Mouse (Mus musculus) right cerebral cortex, postnatal 10 days (tissue): ENCODE data around the gene Ighmbp2.
A peak's percentile ranks its signal among the peaks of the same experiment; 100 is the strongest.

ENCODE experiments used
- DNase-seq, 2 experiments: peaks; one replicate each; pipeline ENCODE4 v3.0.0; 2021; ENCODE audit warnings: low spot score in 2 of 2

Ighmbp2 gene

DNA sequence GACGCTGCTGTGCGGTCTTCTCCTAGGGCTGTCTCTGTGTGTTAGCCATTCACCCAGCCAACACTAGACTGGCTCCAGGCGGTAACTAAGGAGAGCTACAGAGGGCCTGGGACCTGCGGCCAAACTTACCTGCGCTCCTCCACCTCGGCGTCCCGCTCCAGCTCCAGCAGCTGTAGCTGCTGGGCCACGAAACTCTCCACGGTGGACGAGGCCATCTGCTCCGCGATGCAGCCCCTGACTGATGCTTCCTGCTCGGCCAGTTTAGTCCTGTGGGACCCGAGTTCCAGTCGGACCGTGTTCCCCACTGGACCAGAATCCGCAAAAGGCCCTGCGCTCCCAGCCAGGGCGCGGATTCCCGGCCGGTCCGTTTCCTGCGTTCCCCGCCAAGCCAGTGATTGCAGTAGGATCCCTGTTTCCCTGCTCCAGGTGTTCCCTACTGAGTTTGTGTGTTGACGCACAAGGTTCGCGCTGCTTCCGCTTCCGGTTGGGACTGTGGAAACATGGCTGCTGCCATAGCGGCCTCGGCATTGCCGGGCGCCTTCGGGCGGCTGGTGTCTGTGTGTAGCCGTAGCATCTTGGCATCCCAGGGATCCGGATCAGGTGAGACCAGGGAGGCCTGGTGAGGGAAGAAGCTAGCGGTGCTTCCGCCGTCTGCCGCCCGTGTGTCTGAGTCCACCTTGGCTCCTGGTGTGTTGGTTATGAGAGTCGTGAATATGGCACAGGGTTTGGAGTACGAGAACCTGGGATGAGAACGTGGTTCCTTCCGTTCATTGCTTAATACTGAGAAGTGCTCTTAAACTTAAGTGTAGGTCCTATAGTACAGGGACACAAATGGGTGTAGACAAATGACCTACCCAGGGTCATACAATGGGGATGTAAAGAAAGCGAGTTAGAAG, at the start of gene Ighmbp2, which contains the start of gene Mrpl21:
Gene Ighmbp2, minus strand, starts transcription at position 446 of the 896 bp plus-strand sequence.
Gene Mrpl21, plus strand, starts transcription at position 330 of the 896 bp plus-strand sequence.
- peak; percentile 95 for DNase-seq

DNA sequence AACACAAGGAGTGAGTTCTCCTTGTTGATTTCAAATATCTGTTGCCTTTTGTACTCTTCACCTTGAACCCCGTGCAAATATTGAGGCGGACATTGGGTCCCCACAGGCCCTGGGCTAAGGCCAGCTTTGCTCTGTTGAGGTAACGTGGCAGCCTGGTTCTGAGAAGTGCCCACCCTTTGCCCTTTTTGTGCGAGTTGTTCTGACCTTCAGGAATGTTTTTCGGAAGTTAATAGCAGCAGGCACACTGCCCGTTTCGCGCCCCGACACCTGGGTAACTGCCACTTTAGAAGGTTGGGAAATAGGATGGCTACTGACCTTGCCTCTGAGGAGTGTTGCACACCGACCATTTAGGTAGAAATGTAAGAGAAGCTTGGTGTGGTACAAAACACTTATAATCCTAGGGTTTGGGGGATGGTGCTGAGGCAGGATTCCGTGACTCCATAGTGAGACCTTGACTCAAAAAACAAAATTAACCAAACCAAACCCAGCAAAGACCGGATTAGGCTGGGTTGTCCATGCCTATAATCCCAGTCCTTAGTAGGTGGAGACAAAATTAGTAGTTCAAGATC, 43.7 kb upstream of the Ighmbp2 start:
- no peak for DNase-seq

DNA sequence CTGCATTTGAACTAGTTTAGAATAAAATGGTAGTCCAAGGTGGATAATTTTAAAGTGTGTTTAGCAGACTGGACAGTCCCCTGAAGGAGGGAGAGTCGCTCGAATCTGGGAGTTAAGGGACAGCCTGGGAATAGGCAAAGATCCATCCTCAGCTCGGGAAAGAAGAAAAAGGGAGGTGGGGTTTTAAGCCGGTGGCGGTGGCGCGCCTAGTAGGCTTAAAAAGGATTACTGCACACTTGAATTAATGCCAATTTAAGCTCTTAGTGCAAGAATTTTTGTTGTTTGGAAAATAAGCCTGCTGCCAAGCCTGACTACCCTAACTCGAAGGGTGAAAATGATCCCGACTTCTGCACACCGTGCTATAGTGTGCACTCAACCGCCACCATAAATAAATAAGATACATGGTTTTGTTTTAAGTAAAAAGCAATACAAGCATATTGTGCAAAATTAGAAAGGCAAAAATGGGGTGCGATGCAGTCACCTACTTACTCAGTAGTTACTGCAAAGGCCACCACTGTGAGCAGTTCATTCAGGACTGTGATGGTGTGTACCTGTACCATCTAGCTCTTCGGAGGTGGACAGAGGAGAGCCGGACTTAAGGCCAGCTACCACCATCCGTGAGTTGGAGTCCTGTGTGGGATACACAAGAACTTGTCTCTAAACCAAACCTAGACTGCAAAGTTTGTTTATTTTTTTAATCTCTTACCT, 43.1 kb upstream of the Ighmbp2 start:
- DNase-seq = no peak

DNA sequence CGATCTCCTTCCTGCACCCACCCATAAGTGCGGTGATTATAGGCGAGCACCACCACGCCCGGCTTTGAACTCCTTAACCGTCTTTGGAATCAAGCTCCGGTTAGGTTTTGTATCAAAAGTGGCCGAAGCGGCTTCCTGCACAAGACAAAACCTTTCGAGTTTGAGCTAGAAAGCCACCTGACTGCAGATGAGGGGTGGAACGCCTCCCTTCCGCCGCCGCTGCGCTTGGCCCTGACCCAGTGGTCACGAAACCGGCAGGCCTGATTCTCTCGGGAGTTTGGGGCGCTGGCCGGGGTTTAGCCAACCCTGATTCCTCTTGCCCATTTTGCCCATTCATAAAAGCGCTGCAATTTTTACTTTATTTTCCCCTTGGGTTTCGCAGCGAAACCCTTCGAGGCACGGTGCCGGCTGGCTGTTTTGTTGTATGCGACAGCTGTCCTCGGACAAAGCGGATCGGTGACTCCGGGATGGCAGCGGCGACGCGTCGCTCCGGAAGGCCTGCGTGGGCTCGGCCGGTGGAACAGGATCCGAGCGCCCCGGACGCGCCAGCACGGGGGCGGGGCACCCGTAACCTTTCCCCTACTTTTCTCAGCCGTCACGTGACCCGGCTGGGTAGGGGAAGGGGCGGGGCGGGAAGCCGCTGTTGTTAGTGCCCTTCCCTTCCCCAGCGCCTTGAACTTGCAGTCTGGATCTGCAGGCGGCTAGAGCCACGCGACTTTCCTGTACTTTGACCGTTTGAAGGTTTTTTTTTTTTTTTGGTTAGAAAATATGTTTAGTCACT, 42.3 kb upstream of the Ighmbp2 start:
- peak; percentile 88 to 89 for DNase-seq

DNA sequence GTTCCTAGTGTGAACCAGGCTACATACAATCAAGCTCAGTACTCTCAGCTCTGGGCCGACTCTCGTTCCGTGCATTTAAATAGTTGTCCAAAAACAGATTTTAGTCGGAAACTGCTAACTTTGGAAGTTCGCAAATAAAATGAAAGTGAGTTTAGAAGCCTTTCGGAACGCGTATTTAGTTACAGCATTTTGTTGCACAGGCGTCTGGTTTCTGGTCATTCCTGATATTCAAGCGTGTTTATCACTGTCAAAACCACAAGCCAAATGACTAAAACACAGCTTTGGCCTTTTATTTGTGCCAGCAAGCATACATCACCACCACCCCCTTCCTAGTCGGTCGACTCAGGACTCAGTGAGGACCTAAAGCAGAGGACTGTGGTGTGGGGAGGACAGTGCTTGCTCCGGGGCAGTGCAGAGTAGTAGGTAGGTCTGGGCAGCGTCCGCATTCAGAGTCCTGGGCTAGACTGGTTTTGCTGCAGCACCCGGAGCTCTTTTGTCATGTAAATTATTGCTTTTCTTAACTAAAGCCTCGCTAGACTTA, 41.5 kb upstream of the Ighmbp2 start:
- DNase-seq = no peak

DNA sequence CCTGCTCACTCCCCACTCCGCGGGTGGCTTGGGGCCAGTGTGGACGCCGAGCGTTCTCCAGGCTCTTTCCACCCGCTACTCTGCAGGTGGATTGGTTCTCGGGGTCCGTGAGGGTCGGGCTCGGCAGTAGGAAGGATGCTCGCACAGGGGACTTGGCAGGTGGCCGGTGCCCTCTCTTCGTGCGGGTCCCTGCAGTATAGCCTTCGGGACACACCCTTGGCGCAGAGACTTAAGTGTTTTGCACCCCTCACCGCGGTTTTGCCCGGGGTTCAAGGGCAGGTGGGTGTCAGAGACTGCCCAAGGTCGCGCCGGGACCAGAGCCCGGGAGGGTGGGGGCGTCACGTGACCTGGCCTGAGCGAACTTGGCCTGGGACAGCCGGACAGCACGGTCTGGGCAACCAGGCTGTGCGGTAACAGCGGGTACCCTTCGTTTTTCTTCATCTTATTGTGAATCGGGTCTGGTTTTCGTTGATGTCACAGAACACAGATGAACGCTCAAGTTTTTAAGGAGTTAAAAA, 41.0 kb upstream of the Ighmbp2 start:
- peak; percentile 68 for DNase-seq

DNA sequence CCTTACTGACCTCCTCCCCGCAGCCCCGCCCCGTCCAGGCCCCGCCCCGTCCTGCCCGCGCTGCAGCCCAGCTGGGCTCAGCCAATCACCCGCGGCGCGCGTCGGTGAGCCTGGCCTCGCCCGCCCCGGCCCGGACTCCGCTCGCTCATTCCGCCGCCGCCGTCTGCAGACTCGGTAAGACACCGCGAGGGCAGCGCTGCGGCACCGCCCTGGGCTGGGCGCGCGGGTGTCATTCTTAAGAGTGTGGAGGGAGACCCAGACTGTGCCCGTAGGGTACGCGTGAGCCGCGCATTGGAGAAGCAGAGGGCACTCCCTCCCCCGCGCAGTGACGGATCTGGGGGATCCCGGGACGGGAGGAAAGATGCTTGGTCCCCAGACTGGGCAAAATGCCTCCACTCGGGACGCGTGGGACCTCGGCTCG, 40.4 kb upstream of the Ighmbp2 start:
- peak; percentile 76 to 81 for DNase-seq

DNA sequence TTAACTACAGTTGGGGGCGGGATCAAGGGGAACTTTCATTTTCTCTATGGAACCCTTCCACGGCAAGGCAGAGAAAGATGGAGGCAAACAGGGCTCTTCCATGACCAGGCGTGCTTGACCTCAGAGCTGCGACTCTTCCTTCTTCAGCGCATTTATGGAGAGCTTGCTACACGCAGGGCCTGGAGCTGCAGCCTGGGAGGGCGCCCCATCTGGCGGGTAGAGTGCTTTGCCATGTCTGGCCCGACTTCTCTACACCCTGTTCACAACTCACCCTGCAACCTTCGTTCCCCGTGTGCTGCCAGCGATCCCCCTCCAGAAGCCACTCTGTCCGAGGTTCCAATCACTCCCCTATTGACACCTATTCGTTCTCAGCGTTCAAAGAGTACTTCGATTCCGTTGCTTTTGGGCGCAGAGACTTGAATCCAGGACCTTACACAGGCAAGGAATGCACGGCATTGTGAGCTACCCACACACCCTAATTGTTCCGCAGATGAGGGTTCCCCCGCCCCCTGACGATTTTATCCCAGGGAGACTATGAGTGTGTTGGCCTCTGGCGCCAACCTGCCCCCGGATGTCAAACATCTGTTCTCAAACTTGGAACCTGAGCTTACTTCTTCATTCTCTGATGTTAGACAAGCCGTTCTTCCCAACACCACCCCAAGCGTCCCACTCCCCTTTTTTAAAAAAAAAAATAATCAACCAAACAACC, 39.6 kb upstream of the Ighmbp2 start, which contains the start of gene Cpt1a:
Gene Cpt1a, plus strand, starts transcription at position 74 of the 709 bp plus-strand sequence.
- peak; percentile 45 to 50 for DNase-seq

DNA sequence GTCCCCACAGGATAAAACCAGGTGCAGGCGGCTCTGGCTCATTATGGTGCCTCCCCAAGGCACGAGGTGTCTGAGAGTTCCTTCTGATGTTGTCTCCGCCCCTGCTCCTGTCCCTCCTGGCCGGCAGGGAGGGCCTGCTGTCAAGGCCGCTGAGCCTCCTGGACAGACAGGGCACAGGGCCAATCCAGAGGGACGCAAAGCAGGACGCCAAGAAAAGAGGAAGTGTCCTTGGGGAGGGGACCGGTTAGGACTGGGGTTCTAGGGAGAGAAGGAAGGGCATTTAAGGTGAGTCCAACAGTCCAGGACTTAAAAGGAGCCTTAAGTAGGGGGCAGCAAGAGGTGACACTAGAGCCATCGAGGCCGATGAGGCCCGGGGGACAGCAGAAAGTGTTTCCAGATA, 38.8 kb upstream of the Ighmbp2 start:
- peak; percentile 65 for DNase-seq

DNA sequence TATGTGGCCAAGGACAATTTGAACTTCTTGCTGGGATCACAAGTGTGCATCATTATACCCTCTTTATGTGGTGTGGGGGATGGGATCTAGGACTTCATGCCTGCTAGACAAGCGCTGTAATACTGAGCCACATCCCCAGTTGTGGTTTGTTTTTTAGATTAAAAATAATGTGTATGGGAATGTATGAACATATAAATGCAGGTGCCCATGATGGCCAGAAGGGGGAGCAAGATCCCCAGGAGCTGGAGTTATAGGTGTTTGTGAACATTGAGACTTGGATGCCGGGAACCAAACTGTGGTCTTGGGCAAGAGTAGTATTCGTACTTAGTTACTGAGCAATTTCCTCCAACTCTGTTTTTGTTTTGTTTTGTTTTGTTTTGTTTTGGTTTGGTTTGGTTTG, 38.0 kb upstream of the Ighmbp2 start:
- no peak for DNase-seq

DNA sequence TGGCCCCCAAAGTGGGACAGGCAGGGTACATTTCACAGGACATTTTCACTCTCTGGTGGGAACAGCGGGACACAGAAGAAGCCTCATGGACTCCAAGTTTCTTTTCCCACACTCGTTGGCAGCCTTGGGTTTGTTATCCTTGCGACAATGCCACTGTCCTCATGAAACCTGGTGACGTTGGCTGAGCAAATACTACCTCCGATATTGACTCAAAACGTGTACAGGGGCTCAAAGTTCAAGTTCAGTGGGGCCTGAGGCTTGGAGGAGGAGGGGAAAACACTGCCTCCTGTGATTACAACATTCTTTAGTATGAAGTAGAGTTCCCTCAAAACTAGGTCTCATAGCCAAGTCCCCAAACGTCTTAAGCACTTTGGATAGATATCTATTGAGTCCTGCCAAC, 37.3 kb upstream of the Ighmbp2 start:
- DNase-seq = no peak

DNA sequence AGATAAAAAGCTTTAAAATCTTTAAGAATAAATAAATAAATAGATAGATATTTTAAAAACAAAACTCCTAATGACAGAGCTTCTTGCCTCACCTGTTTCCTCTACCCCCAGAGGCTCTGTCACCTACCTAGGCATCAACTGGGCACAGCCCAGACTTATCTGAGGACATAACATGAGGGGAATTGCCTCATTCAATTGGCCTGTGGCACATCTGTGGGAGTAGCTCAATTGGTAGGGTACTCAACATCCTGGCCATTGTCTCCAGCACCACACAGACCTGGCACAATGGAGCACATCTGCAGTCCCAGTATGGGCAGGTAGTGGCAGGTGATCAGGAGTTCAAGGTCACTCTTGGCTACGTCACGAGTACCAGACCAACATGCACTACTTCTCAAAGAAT, 36.5 kb upstream of the Ighmbp2 start:
- DNase-seq = no peak

DNA sequence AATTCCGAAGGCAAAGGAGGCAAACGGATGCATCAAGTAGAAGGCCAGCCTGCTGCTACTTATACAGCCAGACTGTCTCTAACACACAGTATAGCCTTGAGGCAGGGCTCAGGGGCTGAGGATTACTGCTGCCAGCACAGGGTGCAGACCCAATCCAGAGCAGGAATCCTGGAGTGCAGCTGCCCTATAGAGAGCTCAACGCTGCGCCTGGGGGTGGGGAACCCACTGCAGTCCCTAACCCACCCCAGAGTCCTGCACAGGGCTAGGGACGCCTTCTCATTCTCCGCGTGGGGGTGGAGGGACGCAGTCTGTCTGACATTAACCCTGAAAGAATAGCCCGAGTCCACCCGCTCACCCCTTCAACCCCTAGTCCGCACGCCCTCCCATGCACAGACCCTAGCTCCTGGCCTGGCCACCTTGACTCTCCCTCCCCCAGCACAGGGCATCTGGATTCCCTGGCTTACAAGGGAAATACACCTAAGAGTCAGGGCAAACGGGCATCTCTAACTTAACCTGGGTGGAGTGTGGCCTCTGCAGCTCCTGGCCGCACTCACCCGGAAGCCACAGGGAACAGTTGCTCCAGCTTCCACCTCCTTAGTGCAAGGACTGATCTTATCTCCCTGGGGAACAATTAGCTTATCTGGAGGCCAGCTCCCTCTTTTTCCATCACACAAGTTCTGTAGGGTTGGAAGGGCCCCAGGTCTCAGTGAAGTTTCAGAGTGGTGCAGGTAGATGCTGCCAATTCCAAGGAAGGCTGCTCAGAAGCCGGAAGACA, 24.5 kb upstream of the Ighmbp2 start:
- no peak for DNase-seq

DNA sequence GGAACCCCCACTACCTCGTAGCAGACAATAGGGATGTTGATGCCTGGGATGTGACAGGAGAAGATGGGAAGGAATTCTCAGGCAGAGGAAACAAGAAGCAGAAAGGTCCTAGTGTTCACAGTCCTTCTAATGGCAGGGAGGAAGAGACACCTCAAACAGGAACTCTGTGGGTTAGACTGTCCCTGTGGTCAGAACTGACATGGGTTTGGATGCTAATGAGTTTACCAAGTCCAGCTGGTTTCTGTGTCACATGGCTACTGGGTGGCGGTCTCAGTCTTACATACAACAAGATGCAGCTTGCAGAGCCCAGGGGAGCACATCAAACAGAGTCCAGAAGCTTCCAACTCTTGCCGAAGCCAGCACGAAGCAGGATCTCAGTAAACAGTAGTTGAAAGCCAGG, 21.2 kb upstream of the Ighmbp2 start:
- no peak for DNase-seq

DNA sequence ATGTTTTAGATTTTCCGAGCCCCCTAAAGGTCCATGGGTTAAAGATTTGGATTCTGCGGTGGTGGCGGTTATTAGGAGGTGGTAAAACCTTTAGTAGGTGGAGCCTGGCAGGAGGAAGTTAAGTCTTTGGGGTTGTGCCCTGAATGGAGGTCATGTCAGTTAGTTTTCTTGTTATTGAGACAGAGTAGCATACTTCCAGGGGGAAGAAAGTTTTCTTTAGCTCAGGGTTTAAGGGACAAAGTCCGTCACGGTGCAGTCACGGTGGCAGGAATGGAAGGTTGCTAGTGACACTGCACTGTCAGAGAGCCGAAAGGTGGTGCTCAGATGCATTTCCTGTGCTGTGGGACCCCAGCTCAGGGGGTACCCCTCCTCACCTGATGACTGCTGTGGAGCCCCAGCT, 15.0 kb upstream of the Ighmbp2 start:
- no peak for DNase-seq

DNA sequence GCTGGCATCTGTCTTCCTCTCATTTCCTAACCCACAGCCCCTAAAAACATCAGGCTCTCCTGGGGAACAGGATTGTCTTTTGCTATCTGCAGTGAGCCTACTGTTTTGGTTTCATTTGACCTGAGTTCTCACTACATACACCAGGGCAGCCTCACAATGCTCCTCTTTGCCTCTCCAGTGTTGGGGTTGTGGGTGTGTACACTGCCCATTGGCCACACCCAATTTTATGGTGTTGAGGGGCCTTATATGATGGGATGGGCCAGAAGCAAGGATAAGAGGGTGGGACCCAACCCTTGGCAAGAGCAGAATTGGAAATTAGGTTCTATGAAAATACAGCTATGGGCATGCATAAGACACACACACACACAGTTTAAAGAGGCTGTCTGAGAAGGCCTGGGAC, 14.2 kb upstream of the Ighmbp2 start:
- DNase-seq = no peak

DNA sequence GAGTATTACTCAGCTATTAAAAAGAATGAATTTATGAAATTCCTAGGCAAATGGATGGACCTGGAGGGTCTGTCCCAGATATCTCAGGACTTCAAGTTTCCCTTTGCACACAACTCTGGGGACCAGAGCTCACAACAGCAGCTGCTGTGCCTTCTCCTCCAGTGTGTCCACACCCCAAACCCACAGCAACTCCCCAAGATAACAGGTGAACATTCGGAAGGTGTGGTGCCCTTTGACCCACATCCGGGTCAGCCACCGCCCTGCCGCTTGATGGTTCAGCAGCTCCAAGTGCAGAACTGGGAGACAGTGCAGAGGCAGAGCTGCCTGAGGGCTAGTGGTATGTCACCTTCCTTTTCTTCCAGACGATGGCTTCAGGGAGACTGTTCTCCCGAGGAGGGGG, 12.4 kb upstream of the Ighmbp2 start:
- no peak for DNase-seq

DNA sequence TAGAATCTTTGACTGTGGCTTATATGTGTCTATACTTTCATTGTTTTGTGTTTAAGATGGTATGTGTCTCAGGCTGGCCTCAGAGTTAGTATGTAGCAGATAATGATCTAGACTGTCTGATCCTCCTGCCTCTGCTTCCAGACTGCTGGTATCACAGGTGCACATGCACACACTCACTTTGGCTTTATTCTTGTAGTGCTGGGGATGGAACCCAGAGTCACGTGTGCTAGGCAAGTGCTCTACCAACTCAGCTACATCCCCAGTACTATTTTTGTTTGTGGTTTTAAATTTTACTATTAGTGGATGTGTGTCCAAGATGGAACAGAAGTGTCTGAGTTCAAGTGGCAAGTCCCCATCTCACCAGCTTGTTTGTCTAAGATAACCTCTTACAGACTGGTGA, 10.2 kb upstream of the Ighmbp2 start:
- DNase-seq = no peak

DNA sequence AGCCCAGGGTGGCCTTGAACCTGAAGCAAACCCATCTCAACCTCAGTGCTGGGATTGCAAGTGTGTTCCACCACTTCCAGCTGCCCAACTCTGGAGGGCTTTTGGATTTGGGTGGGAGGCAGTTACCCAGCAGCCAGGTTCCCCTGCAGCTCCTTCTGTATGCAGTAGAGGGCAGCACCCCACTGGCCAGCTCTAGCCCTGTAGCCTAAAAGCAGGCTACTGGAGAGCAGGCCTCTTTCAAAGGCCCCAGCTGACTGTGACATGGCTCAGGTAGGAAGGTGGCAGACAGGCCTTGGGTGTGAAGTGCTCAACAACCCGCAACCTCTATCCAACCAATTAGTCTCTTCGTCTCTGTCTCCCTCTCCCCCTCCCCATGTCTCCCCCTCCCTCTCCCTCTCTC, 9.2 kb upstream of the Ighmbp2 start:
- peak; percentile 62 to 64 for DNase-seq

DNA sequence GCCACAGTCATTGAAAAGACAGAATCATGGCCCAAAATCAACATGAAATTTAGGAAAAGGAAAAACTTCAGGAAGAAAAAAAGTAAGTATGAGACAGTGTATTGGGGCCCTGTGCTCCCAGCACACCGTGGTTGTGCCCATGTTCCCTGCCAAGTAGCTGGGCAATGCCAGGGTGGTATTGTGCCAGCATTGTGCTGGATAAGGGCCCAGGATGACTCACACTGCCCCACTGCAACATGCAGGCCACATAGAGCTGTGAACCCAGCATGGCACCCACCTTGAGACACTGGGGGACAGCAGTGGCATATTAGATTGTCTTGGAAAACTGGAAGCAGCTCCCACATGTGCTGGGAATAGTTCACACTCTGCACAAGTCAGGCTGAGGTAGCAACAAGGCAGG, 6.2 kb upstream of the Ighmbp2 start:
- no peak for DNase-seq
